Mouse (Mus musculus): ENCODE measurements around the gene Tanc2. TPM values are rescaled to one million over a fixed set of nuclear protein-coding genes. Genes with fewer than 3 reads are reported as not detected.

Gene Tanc2
- polyA plus RNA-seq, 2 experiments: 11.2 to 13.0 TPM

GRCm38 (mm10) chr11:105944770-105945672, 355.2 kb downstream of the Tanc2 start:
- no peak for ATAC-seq (ENCODE audit: low FRiP score, low read depth)
- Histone ChIP-seq H3K4me2 (replicated peaks; ENCODE audit: low read depth, low read length, severe bottlenecking) (peak overlapping the region; percentile 97), H3K36me3 (ENCODE audit: control insufficient read depth, insufficient read depth, low read length) (no peaks in the 10 kb centered on the region), H3K9ac (ENCODE audit: low read depth, low read length, severe bottlenecking) (no peak overlapping the region), H3K27me3 (ENCODE audit: control insufficient read depth, insufficient read depth, low read length) (no peaks in the 10 kb centered on the region), H3K4me3 (replicated peaks; ENCODE audit: low read length) (peak overlapping the region; percentile 60), H3K4me1 (ENCODE audit: control insufficient read depth, insufficient read depth, low read length) (peaks cover 7% of the 10 kb centered on the region; the same call in 1 of the 2 replicates), H3K27ac (replicated peaks; ENCODE audit: low read depth, low read length) (no peak overlapping the region), H3K9me3 (ENCODE audit: control insufficient read depth, low read length) (no peaks in the 10 kb centered on the region)
- TF ChIP-seq POLR2A (IDR thresholded peaks at IDR 0.05; ENCODE audit: borderline replicate concordance, extremely low read depth, insufficient read depth, insufficient read length): no peak
- no peak for DNase-seq (ENCODE audit: low spot score)
- 70% methylated on average over 16 of the region's 16 CpGs for WGBS

GRCm38 (mm10) chr11:105946694-105947154, 356.9 kb downstream of the Tanc2 start:
- no peak overlapping the region for H3K9ac ChIP-seq (ENCODE audit: low read depth, low read length, severe bottlenecking)
- no peaks in the 10 kb centered on the region for H3K27me3 ChIP-seq (ENCODE audit: control insufficient read depth, insufficient read depth, low read length)
- TF ChIP-seq POLR2A (IDR thresholded peaks at IDR 0.05; ENCODE audit: borderline replicate concordance, extremely low read depth, insufficient read depth, insufficient read length): no peak
- no peak overlapping the region for H3K4me2 ChIP-seq (replicated peaks; ENCODE audit: low read depth, low read length, severe bottlenecking)
- peaks cover 10% of the 10 kb centered on the region; the same call in 1 of the 2 replicates for H3K4me1 ChIP-seq (ENCODE audit: control insufficient read depth, insufficient read depth, low read length)
- no peak overlapping the region for H3K27ac ChIP-seq (replicated peaks; ENCODE audit: low read depth, low read length)
- ATAC-seq (ENCODE audit: low FRiP score, low read depth) (no peak), DNase-seq (ENCODE audit: low spot score) (peak; percentile 38)
- WGBS: 41% methylated on average over 11 of the region's 11 CpGs
- no peak overlapping the region for H3K4me3 ChIP-seq (replicated peaks; ENCODE audit: low read length)
- H3K36me3 ChIP-seq (ENCODE audit: control insufficient read depth, insufficient read depth, low read length): no peaks in the 10 kb centered on the region
- no peaks in the 10 kb centered on the region for H3K9me3 ChIP-seq (ENCODE audit: control insufficient read depth, low read length)

- no peak overlapping the region for H3K27ac ChIP-seq (replicated peaks; ENCODE audit: low read depth, low read length)
- no peak for TF ChIP-seq POLR2A (IDR thresholded peaks at IDR 0.05; ENCODE audit: borderline replicate concordance, extremely low read depth, insufficient read depth, insufficient read length)
- peaks cover 6% of the 10 kb centered on the region; the same call in 1 of the 2 replicates for H3K4me1 ChIP-seq (ENCODE audit: control insufficient read depth, insufficient read depth, low read length)
- H3K9ac ChIP-seq (ENCODE audit: low read depth, low read length, severe bottlenecking): no peak overlapping the region
- no peak overlapping the region for H3K4me3 ChIP-seq (replicated peaks; ENCODE audit: low read length)
- no peak for ATAC-seq (ENCODE audit: low FRiP score, low read depth)
- no peaks in the 10 kb centered on the region for H3K9me3 ChIP-seq (ENCODE audit: control insufficient read depth, low read length)
- no peaks in the 10 kb centered on the region for H3K27me3 ChIP-seq (ENCODE audit: control insufficient read depth, insufficient read depth, low read length)
- H3K36me3 ChIP-seq (ENCODE audit: control insufficient read depth, insufficient read depth, low read length): no peaks in the 10 kb centered on the region
- no peak for DNase-seq (ENCODE audit: low spot score)
- H3K4me2 ChIP-seq (replicated peaks; ENCODE audit: low read depth, low read length, severe bottlenecking): no peak overlapping the region
- 50% methylated on average over 2 of the region's 2 CpGs for WGBS
Observed at GRCm38 (mm10) chr11:105948255-105948654, 358.5 kb downstream of the Tanc2 start.

GRCm38 (mm10) chr11:105950519-105950918, 360.7 kb downstream of the Tanc2 start:
- H3K27ac ChIP-seq (replicated peaks; ENCODE audit: low read depth, low read length): no peak overlapping the region
- WGBS: 77% methylated on average over 4 of the region's 4 CpGs
- no peak for DNase-seq (ENCODE audit: low spot score)
- no peaks in the 10 kb centered on the region for H3K36me3 ChIP-seq (ENCODE audit: control insufficient read depth, insufficient read depth, low read length)
- no peak overlapping the region for H3K4me2 ChIP-seq (replicated peaks; ENCODE audit: low read depth, low read length, severe bottlenecking)
- ATAC-seq (ENCODE audit: low FRiP score, low read depth): no peak
- TF ChIP-seq POLR2A (IDR thresholded peaks at IDR 0.05; ENCODE audit: borderline replicate concordance, extremely low read depth, insufficient read depth, insufficient read length): no peak
- H3K9me3 ChIP-seq (ENCODE audit: control insufficient read depth, low read length): no peaks in the 10 kb centered on the region
- H3K9ac ChIP-seq (ENCODE audit: low read depth, low read length, severe bottlenecking): no peak overlapping the region
- H3K4me1 ChIP-seq (ENCODE audit: control insufficient read depth, insufficient read depth, low read length): peaks cover 3% of the 10 kb centered on the region; the same call in 1 of the 2 replicates
- no peaks in the 10 kb centered on the region for H3K27me3 ChIP-seq (ENCODE audit: control insufficient read depth, insufficient read depth, low read length)
- H3K4me3 ChIP-seq (replicated peaks; ENCODE audit: low read length): no peak overlapping the region

GRCm38 (mm10) chr11:105951601-105952044, 361.8 kb downstream of the Tanc2 start:
- Histone ChIP-seq H3K27ac (replicated peaks; ENCODE audit: low read depth, low read length) (no peak overlapping the region), H3K36me3 (ENCODE audit: control insufficient read depth, insufficient read depth, low read length) (no peaks in the 10 kb centered on the region), H3K4me1 (ENCODE audit: control insufficient read depth, insufficient read depth, low read length) (peaks cover 3% of the 10 kb centered on the region; the same call in 1 of the 2 replicates), H3K4me3 (replicated peaks; ENCODE audit: low read length) (no peak overlapping the region), H3K27me3 (ENCODE audit: control insufficient read depth, insufficient read depth, low read length) (no peaks in the 10 kb centered on the region), H3K9me3 (ENCODE audit: control insufficient read depth, low read length) (no peaks in the 10 kb centered on the region), H3K9ac (ENCODE audit: low read depth, low read length, severe bottlenecking) (no peak overlapping the region), H3K4me2 (replicated peaks; ENCODE audit: low read depth, low read length, severe bottlenecking) (no peak overlapping the region)
- no peak for DNase-seq (ENCODE audit: low spot score)
- ATAC-seq (ENCODE audit: low FRiP score, low read depth): no peak
- TF ChIP-seq POLR2A (IDR thresholded peaks at IDR 0.05; ENCODE audit: borderline replicate concordance, extremely low read depth, insufficient read depth, insufficient read length): no peak
- WGBS: 33% methylated on average over 3 of the region's 3 CpGs
